Mouse (Mus musculus): ENCODE results near the gene Prpf8. TPM values are rescaled to one million over a fixed set of nuclear protein-coding genes. Genes with fewer than 3 reads are reported as not detected.

The Prpf8 gene
- total RNA-seq, 2 experiments from 2014 or later = 136 to 137 TPM

DNA sequence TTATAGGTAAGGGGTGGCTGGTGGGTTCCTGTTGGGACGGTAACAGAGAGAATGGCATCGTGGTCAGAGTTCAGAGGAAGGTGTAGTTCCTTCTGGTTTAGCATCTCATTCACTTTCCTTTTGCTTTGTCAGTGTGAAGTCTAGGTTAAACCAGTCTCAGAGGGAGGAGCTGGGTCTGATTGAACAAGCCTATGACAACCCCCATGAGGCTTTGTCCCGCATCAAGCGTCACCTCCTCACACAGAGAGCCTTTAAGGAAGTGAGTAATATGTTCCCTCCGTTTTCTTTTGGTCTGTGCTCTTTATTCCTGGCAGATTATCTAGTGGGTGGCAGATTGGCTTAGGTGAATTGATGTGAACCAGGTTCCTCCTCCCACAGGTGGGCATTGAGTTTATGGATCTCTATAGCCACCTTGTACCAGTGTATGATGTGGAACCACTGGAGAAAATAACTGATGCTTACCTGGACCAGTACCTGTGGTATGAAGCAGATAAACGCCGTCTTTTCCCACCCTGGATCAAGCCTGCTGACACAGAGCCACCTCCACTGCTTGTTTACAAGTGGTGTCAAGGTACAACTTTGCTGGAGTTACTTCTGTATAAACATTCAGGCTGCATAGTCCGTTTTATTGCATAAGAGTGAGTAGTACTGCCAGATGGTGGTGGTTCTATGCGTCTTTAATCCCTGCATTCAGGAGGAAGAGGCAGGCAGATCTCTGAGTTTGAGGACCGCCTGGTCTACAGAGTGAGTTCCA is 7.9 kb downstream of the Prpf8 start:
- intact Hi-C loops (cut with DNase I) = no loop called here

GRCm38 (mm10) chr11:75498126-75498525 is 11.5 kb downstream of the Prpf8 start:
- intact Hi-C loops (cut with DNase I) = no loop called here
- no peak for DNase-seq

More for the DNA sequence above, 7.9 kb downstream of the Prpf8 start:
- no peak for DNase-seq

DNA sequence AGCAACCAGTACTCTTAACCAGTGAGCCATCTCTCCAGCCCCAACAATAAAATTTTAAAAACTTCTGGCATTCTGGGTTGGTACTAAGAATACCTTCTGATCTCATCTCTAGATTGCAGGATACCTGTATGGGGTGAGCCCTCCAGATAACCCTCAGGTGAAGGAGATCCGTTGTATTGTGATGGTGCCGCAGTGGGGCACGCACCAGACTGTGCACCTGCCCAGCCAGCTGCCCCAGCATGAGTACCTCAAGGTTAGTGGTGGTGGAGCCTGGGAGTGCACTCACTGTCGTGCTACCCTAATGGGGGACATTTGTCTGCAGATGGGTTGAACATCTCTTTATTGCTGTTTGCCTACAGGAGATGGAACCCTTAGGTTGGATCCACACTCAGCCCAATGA is 21.5 kb downstream of the Prpf8 start:
- DNase-seq = no peak
- intact Hi-C loops (cut with DNase I) = no loop called here

DNA sequence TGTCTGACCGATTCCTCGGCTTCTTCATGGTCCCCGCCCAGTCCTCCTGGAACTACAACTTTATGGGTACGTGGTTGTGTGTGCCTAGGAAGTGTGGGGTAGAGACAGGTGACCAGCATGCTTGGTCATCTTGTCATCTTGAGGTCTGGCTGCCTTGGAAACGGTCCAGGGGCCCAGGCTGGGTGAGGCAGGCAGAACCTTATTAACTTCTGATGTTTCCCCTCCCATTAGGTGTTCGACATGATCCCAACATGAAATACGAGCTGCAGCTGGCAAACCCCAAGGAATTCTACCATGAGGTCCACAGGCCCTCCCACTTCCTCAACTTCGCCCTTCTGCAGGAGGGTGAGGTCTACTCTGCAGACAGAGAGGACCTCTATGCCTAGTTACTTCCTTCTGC is 22.3 kb downstream of the Prpf8 start:
- intact Hi-C loops (cut with DNase I) = no loop called here
- no peak for DNase-seq

- intact Hi-C loops (cut with DNase I) = no loop called here
- peak; percentile 85 for DNase-seq
These were observed 23.4 kb downstream of the Prpf8 start, which contains the start of gene Rilp for GRCm38 (mm10) chr11:75509741-75510626. TSS of gene Rilp (plus strand) at chr11:75510094.

DNA sequence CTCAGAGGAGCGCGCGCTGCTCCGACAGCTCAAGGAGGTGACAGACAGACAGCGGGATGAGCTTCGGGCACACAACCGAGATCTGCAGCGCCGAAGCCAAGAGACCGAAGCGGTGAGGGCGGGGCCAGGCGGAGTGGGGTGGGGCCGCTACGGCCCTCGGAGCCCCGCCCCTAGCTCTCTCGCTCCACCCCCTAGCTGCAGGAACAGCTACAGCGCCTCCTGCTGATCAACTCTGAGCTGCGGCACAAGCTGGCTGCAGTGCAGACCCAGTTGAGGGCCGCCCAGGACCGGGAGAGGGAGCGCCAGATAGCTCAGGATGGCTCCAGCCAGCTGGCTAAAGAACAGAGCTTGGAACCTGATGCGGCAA is 24.0 kb downstream of the Prpf8 start:
- peak; percentile 97 for DNase-seq
- intact Hi-C loops (cut with DNase I) = no loop called here

GRCm38 (mm10) chr11:75511213-75511612 is 24.6 kb downstream of the Prpf8 start:
- intact Hi-C loops (cut with DNase I) = no loop called here
- DNase-seq = peak; percentile 46

- no peak for DNase-seq
- intact Hi-C loops (cut with DNase I) = no loop called here
These were observed 25.8 kb downstream of the Prpf8 start for GRCm38 (mm10) chr11:75512301-75513018.

DNA sequence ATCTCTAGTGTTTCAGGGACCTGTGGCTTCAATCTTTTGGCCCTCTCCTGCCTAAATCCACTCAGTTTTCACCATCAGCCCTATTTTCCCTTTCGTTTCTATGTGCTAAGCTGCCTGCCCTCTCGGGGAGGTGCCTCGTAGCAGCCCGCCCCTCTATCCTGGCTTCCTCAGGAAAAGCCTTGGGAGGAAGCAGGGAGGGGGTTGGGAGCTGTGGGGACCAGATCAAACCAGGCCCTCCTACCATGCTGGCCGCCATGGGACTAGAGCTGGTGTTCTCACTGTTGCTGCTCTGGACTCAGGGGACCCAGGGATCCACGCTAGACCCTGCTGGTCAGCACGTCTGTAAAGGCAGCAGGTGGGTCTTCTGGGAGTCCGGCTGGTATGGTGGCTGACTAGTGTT is 26.7 kb downstream of the Prpf8 start, which contains the start of gene Scarf1:
TSS of gene Scarf1 (plus strand) at position 205 of the 400 bp plus-strand sequence.
- intact Hi-C loops (cut with DNase I) = no loop called here
- no peak for DNase-seq

GRCm38 (mm10) chr11:75515186-75515585 is 28.6 kb downstream of the Prpf8 start:
- DNase-seq = no peak
- intact Hi-C loops (cut with DNase I) = no loop called here

DNA sequence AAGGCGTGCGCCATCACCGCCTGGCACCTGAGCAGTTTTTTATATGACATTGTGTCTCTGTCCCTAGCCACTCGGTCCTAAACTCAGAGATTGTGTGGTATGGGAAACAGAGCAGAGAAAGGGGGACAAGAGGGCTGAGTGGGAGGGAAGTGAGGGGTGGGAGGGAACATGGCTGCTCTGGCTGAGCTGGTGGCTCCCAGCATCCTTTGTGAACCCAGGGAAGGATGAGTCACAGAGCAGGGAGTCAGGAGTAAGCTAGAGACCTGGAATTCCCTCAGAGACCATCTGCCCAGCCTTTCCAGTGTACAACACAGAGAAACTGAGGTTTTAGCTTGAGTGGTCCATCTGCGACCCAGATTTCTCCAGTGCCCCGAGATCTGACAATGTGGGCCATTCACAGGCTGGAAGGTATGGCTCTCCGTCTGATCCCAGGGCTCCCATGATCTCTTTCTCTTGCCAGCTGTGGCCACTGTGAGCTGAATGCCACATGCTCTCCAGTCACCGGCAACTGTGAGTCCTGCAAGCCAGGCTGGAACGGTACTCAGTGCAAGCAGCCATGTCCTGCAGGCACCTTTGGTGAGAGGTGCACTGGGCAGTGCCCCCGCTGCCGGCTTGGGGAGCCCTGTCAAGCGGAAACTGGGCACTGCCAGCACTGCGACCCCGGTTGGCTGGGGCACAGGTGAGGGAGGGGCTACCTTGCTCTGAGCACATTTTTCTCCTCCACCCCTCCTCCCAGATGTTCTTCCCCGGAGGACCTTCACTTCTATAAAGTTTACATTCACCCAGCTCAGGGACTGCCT is 33.4 kb downstream of the Prpf8 start:
- DNase-seq = no peak
- intact Hi-C loops (cut with DNase I) = no loop called here

DNA sequence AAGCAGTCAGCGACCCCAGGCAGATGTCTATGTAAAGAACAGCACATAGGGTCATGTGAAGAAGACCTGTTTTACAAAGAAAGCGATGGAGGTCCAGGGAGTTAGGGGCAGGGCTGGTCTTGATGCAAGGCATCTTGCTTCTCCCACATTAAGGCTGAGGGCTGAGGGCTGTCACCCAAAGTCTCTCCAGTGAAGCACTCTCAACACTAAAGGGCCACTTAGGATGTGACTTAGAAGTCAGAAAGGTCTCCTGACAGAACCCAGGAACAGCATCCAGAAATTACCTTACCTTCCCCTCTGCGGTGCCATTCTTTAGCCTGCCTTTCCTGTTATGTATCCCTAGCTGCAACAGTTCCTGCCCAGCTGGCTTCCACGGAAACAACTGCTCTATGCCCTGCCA is 35.0 kb downstream of the Prpf8 start:
- intact Hi-C loops (cut with DNase I) = no loop called here
- no peak for DNase-seq

DNA sequence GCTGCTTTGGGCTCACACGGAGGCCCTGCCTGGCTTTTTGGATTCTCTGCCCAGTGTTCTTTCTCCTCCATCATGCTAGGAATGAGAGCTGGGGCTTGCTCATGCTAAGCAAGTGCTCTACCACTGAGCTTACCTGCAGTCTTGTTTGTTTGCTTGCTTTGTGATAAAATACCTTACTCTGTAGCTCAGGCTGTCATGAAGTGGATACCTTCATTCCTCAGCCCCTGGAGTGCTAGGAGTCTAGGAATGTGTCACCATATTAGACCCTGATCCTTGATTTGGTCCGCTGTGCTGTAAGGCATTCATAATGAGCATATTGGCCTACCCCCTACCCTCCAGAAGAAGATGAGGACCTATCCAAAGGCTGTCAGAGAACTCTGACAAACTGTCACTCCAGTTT is 36.2 kb downstream of the Prpf8 start:
- intact Hi-C loops (cut with DNase I) = no loop called here
- DNase-seq = no peak

DNA sequence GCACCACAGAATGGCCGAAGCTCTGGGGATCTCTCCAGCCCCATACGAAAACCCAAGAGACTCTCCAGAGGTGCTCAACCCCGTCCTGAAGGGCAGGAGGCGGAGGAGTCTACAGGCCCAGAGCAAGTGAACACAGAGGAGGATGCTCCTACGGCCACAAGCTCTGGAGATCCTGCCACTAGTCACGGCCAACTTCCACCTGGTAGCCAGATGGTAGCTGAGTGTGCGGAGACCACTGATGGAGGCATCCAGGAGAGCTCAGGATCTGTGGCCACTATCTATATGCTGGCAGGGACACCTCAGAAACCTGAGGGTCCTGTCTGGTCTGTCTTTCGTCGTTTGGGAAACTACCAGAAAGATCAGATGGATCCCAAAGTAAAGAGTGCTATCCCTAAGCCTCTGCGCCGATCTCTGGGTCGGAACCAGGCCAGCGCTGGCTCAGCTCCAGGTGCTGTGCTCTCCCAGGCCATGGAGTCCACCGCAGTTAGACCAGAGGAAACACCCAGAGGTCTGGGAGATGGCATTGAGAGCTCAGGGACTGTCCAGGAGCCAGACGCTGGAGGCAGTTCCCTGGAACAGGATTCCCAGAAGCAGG is 39.0 kb downstream of the Prpf8 start:
- DNase-seq = no peak
- intact Hi-C loops (cut with DNase I) = no loop called here

DNA sequence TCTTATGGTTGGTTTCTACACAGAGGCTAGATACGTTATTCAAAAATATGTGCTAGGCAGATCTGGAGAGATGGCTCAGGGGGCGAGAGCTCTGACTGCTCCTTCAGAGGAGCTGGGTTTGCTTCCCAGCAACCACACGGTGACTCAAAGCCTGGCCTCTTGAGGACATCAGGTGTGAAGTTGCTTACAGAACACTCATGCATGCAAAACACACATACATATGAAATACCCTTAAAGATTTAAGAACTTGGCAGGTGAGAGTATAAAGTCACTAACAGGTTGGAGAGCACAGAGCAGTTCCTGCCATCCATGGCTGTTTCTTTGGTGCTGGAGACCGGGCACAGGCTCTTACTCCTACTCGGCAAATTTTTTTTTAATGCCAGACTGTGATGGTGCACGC is 40.3 kb downstream of the Prpf8 start:
- intact Hi-C loops (cut with DNase I) = no loop called here
- no peak for DNase-seq

GRCm38 (mm10) chr11:75529771-75530170 is 43.2 kb downstream of the Prpf8 start:
- DNase-seq = no peak
- intact Hi-C loops (cut with DNase I) = loop anchor here (5.0 kb wide), 1 partner anchor 43 kb away; no protein-coding TSS in a partner anchor

- peak; percentile 98 for DNase-seq
- intact Hi-C loops (cut with DNase I) = loop anchor here (5.0 kb wide), 1 partner anchor 42 kb away; no protein-coding TSS in a partner anchor
These were observed 43.7 kb downstream of the Prpf8 start for GRCm38 (mm10) chr11:75530325-75530724.

DNA sequence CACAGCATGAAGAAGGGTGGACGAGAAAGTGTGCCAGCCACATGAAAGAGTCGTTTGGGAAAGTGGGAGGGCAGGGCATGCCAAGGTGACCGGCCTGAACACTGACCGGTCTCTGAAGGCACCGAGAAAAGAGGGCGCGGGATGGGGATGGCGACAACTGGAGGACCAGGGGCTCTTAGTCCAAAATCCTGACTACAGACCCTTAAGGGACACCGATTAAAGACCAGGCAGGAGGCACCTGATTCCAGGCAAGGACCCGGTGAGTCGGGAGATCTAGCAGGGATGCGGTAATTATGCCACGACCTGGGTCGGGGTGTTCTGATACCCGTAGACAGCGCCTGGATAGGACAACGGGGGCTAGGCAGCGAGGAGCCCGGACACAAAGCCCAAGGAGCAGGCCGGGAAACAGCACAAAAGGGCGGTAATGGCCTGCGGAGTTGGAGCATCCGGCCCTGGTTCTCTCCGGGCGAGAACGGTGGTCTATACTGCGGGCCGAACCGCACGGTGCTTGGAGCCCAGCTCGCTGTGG is 44.3 kb downstream of the Prpf8 start:
- DNase-seq = no peak
- intact Hi-C loops (cut with DNase I) = loop anchor here (5.0 kb wide), 1 partner anchor 41 kb away; no protein-coding TSS in a partner anchor

GRCm38 (mm10) chr11:75531469-75532242 is 45.0 kb downstream of the Prpf8 start, which contains the start of gene Slc43a2:
TSS of gene Slc43a2 (plus strand) at chr11:75531694.
- DNase-seq = peak; percentile 99
- intact Hi-C loops (cut with DNase I) = loop anchor here (5.0 kb wide), 1 partner anchor 41 kb away; no protein-coding TSS in a partner anchor

All from left cerebral cortex, postnatal 4 days (tissue).